9 mouse cellular contexts compared by ENCODE assay signal in genomic region chr9:14365481-14366125, GRCm38 (mm10). TPM values are rescaled to one million over a fixed set of nuclear protein-coding genes. Genes with fewer than 3 reads are reported as not detected.
A peak's percentile ranks its signal among the peaks of the same experiment; 100 is the strongest.
DNase-seq lines count a peak whose midpoint lies in the region; ATAC-seq lines count a peak whose summit lies in the region.
"Had no signal": no experiment of that assay in that cellular context is flagged by ENCODE, and none has a peak within 500 bp of the region (broad histone marks: within the 10 kb centered on the region; RNA-seq: fewer than 3 reads in every experiment).

No protein-coding gene starts in this region.

- 66% methylated on average over 4 of the region's 4 CpGs for WGBS in heart, embryonic 13.5 days
- WGBS in liver, embryonic 13.5 days (ENCODE audit: insufficient replicate concordance), result 37% methylated on average over 4 of the region's 4 CpGs

- H3K4me3 ChIP-seq in heart, embryonic 13.5 days, result no peak overlapping the region
- no peak overlapping the region for H3K4me3 ChIP-seq in liver, embryonic 13.5 days (replicated peaks)

- peaks cover 7% of the 10 kb centered on the region; the same call in 1 of the 2 replicates for H3K9me3 ChIP-seq in heart, embryonic 13.5 days
- H3K9me3 ChIP-seq in liver, embryonic 13.5 days (replicated peaks), result peaks cover 5% of the 10 kb centered on the region

- no peaks in the 10 kb centered on the region for H3K27me3 ChIP-seq in heart, embryonic 13.5 days (replicated peaks)
- H3K27me3 ChIP-seq in liver, embryonic 13.5 days, result no peaks in the 10 kb centered on the region

- peak; percentile 55 for DNase-seq in adrenal gland, postnatal 14 days
- DNase-seq in adrenal gland, adult 8-10 months, result no peak
- peak; percentile 94 for DNase-seq in 416B (ENCODE audit: low read depth)
- DNase-seq in liver, embryonic 13.5 days, result no peak
- DNase-seq in thymus, postnatal 0 days (ENCODE audit: low spot score), result no peak
- DNase-seq in urinary bladder, postnatal 10 days (ENCODE audit: low spot score), result no peak
- DNase-seq in cerebellum, postnatal 14 days, result no peak
- DNase-seq: right cerebral cortex, postnatal 25 days had no signal

- peaks cover 10% of the 10 kb centered on the region; the same call in 1 of the 2 replicates for H3K4me1 ChIP-seq in heart, embryonic 13.5 days
- peaks cover 90% of the 10 kb centered on the region for H3K4me1 ChIP-seq in liver, embryonic 13.5 days (replicated peaks)

- peaks cover 5% of the 10 kb centered on the region; the same call in 1 of the 2 replicates for H3K36me3 ChIP-seq in heart, embryonic 13.5 days
- H3K36me3 ChIP-seq in liver, embryonic 13.5 days, result peaks cover 50% of the 10 kb centered on the region

- no peak for ATAC-seq in heart, embryonic 13.5 days (ENCODE audit: extremely low read depth, insufficient number of reproducible peaks, low FRiP score, low TSS enrichment)
- ATAC-seq in liver, embryonic 13.5 days (ENCODE audit: low read depth), result no peak

- H3K27ac ChIP-seq in heart, embryonic 13.5 days (replicated peaks), result peak overlapping the region; percentile 26; the same call in 1 of the 2 replicates
- peak overlapping the region; percentile 78 for H3K27ac ChIP-seq in liver, embryonic 13.5 days

- no peak overlapping the region for H3K9ac ChIP-seq in heart, embryonic 13.5 days
- peak overlapping the region; percentile 60 for H3K9ac ChIP-seq in liver, embryonic 13.5 days

- no peak overlapping the region for H3K4me2 ChIP-seq in heart, embryonic 13.5 days
- no peak overlapping the region for H3K4me2 ChIP-seq in liver, embryonic 13.5 days

RNA-seq across cellular contexts. Expression of gene Endod1, which starts 15.7 kb away (rescaled TPM):
- total RNA-seq in adrenal gland, postnatal 14 days (2021), result 13.8 and 15.7 TPM in 2 replicates
- total RNA-seq in adrenal gland, adult 8-10 months (2022), result 10 to 100 TPM; 13.3 to 20.5 (median 15.6) TPM
- polyA plus RNA-seq in heart, embryonic 13.5 days (2015; fragmentation: Nextera tagmentation; extraction: Ambion mirVana), result 7.5 and 8.9 TPM in 2 replicates
- polyA plus RNA-seq in liver, embryonic 13.5 days (2015; fragmentation: Nextera tagmentation; extraction: Ambion mirVana), result 37.8 and 40.4 TPM in 2 replicates
- 8.8 and 9.6 TPM in 2 replicates for polyA plus RNA-seq in thymus, postnatal 0 days (2015; fragmentation: Nextera tagmentation; extraction: Ambion mirVana)

Comparison
In these comparisons a context has a peak if more than half of its experiments do, and no peak if none do; other contexts are left out.
1. DNase-seq: peak in adrenal gland, postnatal 14 days (single experiment) and 416B (single experiment); none in adrenal gland, adult 8-10 months (single experiment), liver, embryonic 13.5 days (single experiment), thymus, postnatal 0 days (single experiment), urinary bladder, postnatal 10 days (single experiment) and cerebellum, postnatal 14 days (0 of 2).